Mouse (Mus musculus): ENCODE measurements around the gene Rnf213.
"Not testable (repeated sequence)": the region's sequence is repeated elsewhere in the genome, so short reads cannot be mapped to it uniquely, and the experiment has no call there.

The Rnf213 gene

DNA sequence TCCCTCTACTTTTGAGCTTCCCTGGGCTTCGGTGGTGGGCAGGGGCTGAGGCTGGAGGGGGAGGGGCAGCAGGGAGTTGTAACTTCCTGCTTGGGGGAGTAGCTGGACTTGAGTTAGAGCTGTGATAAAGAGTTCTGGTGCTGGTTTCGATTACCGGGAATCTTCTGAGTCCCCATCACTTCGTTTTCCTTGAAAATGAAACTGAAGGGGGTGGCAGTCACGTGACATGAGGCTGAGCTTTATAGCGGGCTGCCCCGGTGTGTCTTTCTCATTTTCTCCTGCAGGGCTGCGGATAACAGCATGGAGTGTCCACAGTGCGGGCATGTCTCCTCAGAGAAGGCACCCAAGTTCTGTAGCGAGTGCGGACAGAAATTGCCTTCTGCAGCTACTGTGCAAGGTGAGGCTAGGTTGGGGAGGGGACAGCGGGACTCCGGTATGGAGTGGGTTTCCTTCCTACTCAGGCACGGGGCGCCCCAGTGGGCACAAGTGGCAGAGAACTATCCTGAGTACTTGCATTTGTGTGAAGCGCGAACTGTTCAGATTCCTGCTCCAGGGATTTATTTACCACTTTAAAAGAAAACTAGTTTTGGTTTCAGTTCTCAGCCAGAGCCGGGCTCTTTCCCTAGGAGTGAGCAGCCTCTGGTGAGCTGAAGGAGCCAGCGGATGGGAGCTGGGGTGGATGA, at the start of gene Rnf213:
Gene Rnf213 (plus strand): TSS at position 301 of the 683 bp plus-strand sequence.
- peak; percentile 81 for DNase-seq (ENCODE audit: low read depth, low spot score)

DNA sequence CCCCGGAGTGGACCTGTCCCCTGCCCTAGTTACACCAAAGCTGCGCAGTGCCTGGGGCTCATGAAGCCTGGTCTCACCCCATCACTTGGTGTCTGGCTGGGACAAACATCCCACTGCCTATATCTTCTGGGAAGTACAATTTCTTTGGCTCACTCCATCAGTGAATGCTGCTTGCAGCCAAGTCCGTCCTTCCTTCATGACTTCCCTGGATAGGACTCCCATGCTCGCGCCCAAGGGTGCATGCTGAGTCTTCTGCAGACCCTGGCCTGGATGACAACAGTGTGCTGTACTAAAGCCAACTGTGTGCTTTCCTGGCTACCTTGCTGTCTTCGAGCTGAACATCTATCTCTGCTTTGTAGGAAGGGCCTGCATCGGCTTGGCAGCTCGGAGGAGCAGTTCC, 48.7 kb upstream of the Rnf213 start:
- DNase-seq (ENCODE audit: low read depth, low spot score): no peak

DNA sequence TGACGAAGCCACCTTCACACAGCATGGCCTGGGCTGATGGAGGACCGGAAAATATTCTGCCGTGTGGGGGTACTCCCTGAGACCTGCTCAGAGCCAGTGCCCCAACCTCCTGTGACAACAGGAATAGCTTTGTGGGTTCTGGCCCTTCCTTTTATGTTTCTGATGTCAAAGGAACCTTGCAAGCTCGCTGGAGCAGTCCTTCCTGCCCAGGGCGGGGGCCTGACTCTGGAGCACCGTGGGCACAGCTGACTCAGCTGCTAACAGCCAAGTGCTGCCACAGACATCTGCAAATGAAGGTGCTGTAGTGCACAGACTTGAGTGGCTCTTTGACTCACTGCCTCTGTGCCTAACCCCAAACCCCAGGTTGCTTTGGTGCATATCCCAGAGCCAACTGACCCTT, 48.0 kb upstream of the Rnf213 start:
- DNase-seq (ENCODE audit: low read depth, low spot score): no peak

DNA sequence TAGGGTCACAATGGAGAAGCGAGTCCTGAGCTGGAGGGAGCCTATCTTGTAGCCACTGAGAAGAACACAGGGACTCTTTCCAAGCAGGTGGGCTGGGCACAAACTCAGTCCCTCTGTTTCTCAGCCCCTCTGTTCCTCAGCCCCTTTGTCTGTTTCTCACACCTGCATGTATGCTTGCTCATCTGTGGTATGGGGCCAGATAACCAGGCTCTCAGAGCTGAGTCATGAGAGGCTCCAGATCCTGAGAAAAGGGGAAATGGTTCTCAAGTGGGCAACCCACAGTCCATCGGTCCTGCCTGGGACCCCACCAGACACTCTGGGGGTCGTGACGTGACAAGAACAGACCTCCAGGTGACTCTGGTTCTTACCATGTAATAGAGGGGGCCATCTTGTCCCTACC, 45.8 kb upstream of the Rnf213 start:
- peak; percentile 27 for DNase-seq (ENCODE audit: low read depth, low spot score)

DNA sequence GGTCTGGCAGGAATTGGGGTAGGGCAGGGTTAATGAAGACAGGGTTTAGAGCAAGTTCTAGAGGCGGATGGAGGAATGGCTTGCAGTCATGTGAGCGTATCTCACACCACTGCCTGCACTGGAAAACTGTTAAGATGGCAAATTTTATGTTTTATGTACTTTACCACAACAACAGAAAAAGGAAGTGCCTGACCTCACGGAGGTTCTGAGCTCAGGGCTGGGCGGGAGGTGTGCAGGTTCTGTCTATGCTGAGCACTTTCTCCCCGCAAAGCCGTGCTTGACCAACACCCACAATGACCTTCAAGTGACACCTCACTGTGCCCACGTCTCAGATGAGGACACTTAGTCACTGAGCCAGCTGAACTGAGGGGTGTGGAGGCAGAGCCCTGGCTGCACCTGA, 40.8 kb upstream of the Rnf213 start:
- no peak for DNase-seq (ENCODE audit: low read depth, low spot score)

DNA sequence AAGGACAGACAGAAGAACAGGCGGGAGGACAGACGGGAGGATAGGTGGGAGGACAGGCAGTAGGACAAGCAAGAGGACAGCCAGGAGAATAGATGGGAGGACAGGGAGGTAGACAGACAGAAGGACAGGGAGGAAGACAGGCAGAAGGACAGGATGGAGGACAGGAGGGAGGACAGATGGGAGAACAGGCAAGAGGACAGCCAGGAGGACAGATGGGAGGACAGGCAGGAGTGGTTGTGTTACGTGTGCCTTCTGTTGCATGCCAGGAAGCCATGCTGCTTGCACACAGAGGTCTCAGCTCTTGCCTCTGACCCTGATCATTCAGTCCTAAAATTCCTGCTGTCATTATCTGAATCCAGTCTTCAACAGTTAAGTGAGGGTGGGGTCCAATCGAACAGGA, 39.0 kb upstream of the Rnf213 start:
- no peak for DNase-seq (ENCODE audit: low read depth, low spot score)

DNA sequence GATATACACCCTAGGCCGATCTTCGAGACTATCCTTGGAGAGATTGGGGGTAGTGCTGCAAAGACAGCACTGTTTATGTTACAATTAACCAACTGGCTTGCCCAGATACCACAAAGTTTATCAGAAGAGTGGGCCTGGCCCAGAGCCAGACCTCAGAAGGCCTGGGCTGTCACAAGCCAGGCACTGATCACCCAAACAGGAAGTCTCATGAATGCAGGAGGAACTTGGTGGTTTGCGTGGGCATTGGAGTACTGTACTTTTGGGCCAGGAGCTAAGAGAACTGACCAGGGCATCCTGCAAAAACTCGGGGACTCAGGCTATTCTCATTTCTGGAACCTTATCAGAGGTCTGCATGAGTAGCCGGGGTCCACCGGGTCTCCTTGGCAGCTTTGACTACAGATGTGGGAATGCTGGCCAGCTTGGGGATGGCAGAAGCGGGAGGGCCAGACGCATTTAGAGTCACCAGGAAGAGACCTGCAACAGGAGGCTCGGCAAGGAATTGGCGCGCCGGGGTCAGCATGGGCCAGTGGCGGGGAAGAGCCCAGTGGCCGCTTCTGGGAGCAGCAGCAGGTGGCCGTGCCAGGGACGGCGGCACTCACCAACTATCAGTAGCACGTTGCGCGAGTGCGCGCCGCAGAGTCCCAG, 38.0 kb upstream of the Rnf213 start:
- DNase-seq (ENCODE audit: low read depth, low spot score): peak; percentile 53

DNA sequence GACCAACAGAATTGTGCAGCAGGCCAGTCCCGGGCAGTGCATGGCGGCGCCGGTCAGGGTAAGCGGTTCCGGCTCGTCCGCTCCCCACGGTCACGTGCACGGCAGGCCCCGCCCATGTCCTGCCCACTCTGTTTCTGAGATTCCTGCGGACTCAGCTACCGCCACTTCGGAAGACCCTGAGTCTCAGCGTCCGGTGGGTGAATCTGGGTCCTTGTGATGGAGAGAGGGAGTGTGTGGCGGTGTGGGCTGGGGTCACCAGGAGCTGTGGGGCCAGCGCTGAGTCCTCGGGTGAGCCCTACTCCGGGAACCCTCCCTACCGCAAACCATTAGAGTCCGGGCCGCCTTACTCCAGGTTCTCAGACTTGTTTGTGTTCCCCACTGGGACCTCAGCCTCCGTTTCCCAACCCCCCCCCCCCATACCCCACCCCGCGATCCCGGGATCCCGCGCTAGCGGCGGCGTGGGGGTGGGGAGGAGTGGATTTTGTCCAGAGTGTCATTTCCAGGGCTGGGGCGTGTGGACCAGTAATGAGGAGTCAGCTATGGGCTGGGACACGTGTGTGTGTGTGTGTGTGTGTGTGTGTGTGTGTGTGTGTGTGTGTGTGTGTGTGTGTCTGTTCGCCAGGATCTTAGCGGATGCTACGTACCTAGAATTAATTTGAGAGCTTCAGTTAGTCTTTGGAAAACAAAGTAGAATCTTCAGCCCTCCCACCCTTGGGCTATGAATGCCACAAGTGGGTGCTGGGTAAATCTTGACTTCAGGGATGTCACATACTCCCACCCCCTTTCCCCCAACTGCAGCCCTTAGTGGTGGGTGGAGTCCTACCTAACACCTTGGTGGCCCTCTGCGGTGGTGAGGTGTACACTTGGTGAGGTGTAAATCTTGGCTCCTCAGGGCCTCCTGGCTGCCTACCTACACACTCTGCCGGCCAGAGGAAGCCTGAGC, 37.2 kb upstream of the Rnf213 start, which contains the start of the genes Sgsh and Slc26a11:
Gene Sgsh (minus strand): TSS at position 94 of the 943 bp plus-strand sequence.
Gene Slc26a11 (plus strand): TSS at position 115 of the 943 bp plus-strand sequence.
- DNase-seq (ENCODE audit: low read depth, low spot score): peak; percentile 84

DNA sequence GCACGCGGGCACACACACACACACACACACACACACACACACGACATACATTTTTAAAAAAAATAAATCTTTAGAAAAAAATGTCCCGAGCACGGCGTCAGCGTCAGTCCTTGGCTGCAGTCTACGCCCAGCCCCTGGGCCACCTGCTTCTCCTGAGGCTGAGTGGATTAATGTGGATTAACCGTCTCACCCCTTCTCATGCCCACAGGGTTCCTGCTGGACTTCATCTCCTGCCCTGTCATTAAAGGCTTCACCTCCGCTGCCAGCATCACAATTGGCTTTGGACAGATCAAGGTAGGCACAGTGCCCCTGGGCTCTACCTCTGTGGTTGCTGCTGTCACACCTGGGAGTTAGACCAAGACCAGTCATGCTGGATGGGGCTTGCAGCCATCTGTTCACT, 33.8 kb upstream of the Rnf213 start:
- no peak for DNase-seq (ENCODE audit: low read depth, low spot score)

DNA sequence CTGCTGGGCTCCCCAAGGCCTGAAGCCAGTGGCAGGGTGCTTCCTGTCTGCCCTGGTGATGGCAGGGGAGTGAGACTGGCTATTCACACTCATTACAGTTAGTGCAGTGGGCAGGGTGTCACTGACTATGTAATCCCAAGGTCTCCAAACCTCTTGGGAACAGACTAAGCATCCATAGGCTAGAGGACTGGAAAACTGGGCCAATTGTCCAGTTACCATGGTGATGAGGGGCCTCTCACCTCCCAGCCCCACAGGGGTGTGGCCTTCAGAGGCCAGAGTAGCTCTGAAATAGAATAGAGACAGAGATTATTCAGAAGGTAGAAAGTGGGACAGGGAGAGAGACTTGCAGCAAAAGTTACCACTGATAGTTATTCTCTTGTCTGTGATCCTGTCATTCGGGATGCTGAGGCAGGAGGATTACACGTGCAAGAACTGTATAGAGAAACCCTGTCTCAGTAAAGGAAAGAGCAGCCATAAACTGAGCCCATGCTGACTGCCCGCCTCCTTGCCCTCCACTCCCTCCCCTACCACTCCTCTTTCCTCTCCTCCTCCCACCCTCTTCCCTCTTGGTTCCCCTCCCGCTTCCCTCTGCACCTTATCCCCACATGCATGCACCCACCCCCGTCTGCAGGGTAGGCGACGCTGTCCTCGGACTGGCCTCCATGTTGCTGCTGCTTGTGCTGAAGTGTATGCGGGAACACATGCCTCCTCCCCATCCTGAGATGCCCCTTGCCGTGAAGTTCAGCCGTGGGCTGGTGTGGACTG, 29.9 kb upstream of the Rnf213 start:
- no peak for DNase-seq (ENCODE audit: low read depth, low spot score)

DNA sequence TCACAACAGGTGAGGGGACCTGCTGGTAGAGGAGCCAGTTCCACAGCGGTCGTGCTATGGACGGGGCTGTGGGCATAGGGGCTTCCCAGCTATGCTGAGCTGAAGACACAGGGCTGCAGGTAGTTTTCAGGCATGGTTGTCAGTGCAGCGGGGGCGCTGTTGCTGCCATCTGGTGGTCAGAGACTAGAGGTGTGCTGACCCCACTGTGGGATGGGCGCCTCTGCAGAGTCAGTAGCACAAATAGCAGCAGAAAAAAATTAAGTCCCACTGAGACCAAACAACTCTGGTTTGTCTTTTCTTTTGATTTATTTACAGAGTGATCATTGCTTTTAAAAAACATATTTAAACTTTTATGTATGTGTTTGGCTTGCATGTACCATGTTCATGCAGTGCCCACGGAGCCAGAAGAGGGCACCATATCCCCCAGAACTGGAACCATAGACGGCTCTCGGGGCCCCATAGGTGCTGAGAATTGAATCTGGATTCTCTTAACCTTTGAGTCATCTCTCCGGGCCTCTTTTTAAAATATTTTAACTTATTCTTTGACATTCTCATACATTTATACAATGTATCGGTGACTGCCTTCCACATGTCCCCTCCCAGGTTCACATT, 29.3 kb upstream of the Rnf213 start:
- peak; percentile 81 for DNase-seq (ENCODE audit: low read depth, low spot score)

DNA sequence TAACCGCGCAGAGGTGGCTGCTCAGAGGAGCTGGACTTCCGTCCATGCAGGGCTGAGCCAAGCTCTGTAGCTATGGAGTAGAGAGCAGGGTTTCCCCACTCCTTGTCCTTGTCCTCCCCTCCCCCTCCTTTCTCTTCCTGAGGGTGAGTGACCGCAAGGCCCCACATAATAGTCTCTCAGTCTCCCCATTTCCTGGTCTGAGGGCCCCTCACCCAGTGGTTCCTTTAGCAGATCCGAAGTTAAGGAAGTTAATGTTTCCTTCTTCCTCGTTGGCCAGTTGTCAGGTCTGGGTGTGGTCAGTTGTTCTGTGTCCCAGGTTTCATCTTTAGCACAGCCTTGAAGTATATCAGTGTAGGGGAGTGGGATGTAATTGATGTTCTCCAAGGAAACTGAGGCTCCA, 17.5 kb upstream of the Rnf213 start:
- no peak for DNase-seq (ENCODE audit: low read depth, low spot score)

DNA sequence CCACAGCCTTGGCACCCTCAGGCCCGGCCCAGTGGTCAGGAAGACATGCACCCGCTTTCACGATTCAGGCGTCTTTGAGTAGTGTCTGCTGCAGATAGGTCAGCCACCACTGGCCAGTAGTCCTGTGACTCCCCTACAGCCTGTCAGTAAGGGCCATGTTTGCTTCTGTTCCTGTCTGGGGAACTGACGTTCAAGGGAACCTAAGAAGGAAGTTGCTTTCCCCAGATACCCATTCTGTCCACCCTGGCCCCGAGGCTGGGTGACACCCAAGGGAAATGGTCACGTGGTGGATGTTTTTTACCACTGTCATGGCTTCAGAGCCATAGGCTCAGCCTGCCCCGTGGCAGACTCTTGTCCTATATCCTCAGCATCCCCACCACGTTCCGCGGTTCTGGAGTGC, 15.6 kb upstream of the Rnf213 start:
- no peak for DNase-seq (ENCODE audit: low read depth, low spot score)

DNA sequence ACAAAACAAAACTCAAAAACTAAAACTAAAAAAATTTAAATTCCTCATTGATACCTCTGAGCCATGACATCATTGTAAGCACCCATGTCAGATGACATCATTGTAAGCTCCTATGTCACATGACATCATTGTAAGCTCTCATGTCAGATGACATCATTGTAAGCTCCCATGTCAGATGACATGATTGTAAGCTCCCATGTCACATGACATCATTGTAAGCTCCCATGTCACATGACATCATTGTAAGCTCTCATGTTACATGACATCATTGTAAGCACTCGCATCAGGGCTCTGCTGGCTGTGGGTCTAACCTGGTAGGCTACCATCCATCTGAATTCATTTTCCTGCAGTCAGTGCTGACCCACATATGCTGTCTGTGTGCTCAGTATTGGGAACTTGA, 14.3 kb upstream of the Rnf213 start:
- DNase-seq (ENCODE audit: low read depth, low spot score): no peak

DNA sequence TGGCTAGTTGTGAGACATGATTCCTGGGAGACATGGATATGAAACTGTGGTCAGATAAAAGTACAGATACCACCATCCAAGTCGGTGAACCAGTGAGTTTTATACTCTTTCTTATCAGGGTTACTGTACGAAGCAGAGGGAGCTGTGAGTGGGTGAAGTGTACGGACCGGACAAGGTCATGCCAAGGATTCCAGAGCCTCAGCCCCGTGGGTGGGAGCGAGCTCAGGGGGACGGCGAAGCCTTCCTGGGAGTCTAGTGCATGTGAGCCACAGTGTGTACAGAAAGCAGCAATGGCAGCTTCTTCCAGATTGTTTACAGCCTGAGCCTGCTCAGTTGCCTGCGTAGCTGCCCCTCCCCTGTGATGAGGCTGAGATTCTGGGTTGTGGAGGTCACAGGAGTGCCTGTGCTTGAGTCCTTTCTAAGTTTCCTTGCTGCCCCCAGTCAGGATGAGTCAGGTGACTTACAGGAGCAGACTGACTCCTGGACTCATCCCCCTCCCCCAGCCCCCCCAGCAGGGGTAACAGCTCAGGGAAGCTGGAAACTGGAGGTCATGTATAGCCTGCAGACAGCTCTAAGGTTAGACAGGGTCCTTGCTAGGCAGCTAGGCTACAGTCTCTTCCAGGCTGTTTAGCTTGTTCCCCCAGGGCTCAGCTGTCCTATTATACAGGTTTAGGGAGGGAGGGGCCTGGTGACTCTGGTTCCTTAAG, 11.1 kb upstream of the Rnf213 start:
- DNase-seq (ENCODE audit: low read depth, low spot score): no peak

DNA sequence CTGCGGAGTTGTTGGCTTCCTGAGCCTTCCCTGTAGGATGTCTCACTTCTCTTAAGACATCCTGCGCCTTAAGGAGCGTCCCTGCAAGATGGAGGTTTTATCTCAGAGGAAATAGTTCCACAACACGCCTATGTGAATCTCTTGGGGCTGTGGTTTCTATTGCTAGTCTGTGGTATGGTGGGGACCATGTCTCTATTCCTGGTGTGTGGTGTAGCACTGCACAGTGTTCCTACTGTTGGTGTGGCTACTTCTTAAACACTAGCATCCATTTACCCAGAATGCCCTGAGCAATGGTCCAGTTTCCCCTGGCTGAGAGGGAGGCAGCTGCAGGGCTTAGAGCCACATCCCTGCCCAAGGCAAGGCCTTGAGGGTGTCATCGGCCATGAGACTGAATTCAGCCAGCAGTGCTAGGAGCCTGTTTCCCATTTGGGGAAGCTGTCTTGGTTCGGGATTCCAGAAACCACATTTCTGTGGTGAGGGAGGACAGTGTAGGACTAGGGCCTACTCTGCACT, 10.5 kb upstream of the Rnf213 start:
- no peak for DNase-seq (ENCODE audit: low read depth, low spot score)

DNA sequence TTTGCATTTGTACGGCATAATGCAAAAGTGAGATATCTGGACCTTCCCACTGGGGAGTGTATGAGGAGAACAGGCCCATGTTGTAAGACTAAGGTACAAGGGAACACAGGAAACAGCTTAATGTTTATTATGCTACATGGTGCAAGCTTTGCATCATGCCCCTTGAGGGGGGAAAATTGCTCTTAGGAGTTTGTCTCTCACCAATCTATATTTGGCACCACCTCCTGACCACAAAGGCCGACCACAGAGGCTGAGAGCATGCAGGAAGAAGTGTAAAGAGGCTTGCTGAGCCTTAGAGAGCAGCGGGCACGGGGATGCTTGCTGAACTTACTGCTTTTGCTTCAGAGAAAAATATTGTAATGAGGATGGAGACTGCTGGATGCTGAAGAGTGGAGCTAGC, 8.0 kb upstream of the Rnf213 start:
- peak; percentile 67 for DNase-seq (ENCODE audit: low read depth, low spot score)

DNA sequence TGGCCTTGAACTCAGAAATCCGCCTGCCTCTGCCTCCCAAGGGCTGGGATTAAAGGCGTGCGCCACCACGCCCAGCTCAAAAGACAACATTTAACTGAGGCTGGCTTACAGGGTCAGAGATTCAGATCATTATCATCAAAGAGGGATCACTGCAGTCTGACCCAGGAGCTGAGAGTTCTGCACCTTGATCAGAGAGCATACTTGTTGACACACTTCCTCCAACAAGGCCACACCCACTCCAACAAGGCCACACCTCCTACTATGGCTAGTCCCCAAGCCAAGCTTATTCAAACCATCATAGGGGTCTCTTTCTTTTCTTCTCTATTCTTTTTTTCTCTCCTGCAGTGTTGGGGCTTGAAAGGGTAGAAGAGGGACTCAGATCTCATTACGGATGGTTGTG, 6.6 kb upstream of the Rnf213 start:
- DNase-seq (ENCODE audit: low read depth, low spot score): peak; percentile 62

DNA sequence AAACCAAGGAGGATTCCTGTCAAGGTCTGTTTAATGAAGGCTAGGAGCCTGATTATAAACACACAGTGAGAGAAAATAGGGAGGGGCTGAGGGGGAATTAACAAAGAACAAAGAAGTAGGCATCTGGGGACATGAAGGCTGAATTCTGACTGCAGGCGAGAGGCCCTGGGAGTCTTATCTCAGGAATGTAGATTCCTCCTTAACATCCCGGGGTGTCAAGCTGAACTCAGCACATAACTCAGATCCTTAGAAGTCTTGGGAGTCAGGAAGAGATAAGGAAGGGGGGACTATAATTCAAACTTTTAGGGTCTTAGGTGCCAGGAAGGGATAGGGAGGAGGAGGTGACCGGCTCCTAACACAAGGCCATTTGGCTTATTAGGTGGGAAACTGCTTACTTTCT, 5.6 kb upstream of the Rnf213 start:
- DNase-seq (ENCODE audit: low read depth, low spot score): not testable (repeated sequence)

DNA sequence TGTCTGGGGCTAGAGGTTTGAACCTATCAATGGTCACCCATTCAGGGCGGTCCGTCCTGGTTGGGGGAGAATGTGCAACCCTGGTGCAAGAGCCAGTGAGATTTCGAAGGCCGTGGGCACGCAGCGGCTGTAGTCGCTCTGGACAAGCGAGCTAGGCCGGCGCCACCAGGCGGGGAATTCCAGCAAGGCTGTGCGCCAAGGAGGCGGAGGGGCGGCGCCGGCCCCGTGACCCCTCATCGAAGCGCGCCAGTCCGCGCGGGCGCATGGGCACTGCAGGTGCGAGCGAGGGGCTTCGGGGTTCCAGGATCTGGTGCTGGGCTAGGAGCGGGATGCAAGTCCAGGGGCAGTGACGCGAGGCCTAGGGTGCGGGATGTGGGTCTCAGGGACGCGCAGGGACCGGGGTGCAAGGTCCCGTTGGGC, 3.0 kb upstream of the Rnf213 start:
- peak; percentile 87 for DNase-seq (ENCODE audit: low read depth, low spot score)

All from A20 (cell line).